Mouse (Mus musculus): ENCODE results near the gene Actl11. TPM values are rescaled to one million over a fixed set of nuclear protein-coding genes. Genes with fewer than 3 reads are reported as not detected.

The Actl11 gene
- total RNA-seq, 2 experiments from 2014 or later: not detected

- DNase-seq (ENCODE audit: low spot score in 2 of 2): peak; percentile 50 to 69
- intact Hi-C loops (cut with DNase I): no loop called here
Measured at GRCm38 (mm10) chr9:107917895-107918608, 10.2 kb upstream of the Actl11 start.

GRCm38 (mm10) chr9:107918884-107919283 lies 9.4 kb upstream of the Actl11 start:
- DNase-seq (ENCODE audit: low spot score in 2 of 2): no peak
- intact Hi-C loops (cut with DNase I): no loop called here

GRCm38 (mm10) chr9:107919441-107919840 lies 8.8 kb upstream of the Actl11 start:
- intact Hi-C loops (cut with DNase I): no loop called here
- DNase-seq (ENCODE audit: low spot score in 2 of 2): no peak

- intact Hi-C loops (cut with DNase I): no loop called here
- DNase-seq (ENCODE audit: low spot score in 2 of 2): no peak
Measured at GRCm38 (mm10) chr9:107923021-107923420, 5.2 kb upstream of the Actl11 start.

GRCm38 (mm10) chr9:107923956-107924355 lies 4.3 kb upstream of the Actl11 start:
- intact Hi-C loops (cut with DNase I): no loop called here
- no peak for DNase-seq (ENCODE audit: low spot score in 2 of 2)

GRCm38 (mm10) chr9:107925251-107925650 lies 3.0 kb upstream of the Actl11 start:
- intact Hi-C loops (cut with DNase I): no loop called here
- no peak for DNase-seq (ENCODE audit: low spot score in 2 of 2)

- intact Hi-C loops (cut with DNase I): no loop called here
- no peak for DNase-seq (ENCODE audit: low spot score in 2 of 2)
Measured at GRCm38 (mm10) chr9:107926920-107927420, 1.3 kb upstream of the Actl11 start.

- intact Hi-C loops (cut with DNase I): no loop called here
- peak; percentile 46 to 78 for DNase-seq (ENCODE audit: low spot score in 2 of 2)
Measured at GRCm38 (mm10) chr9:107927749-107928148, 520 bp upstream of the Actl11 start.

- intact Hi-C loops (cut with DNase I): no loop called here
Measured at GRCm38 (mm10) chr9:107932221-107932620, 4.0 kb downstream of the Actl11 start.

GRCm38 (mm10) chr9:107934146-107934545 lies 5.9 kb downstream of the Actl11 start:
- intact Hi-C loops (cut with DNase I): no loop called here
- peak; percentile 59 to 94 for DNase-seq (ENCODE audit: low spot score in 2 of 2)

More at GRCm38 (mm10) chr9:107932221-107932620, 4.0 kb downstream of the Actl11 start:
- DNase-seq (ENCODE audit: low spot score in 2 of 2): no peak

GRCm38 (mm10) chr9:107935374-107935773 lies 7.1 kb downstream of the Actl11 start, which contains the start of gene Camkv:
Gene Camkv, plus strand, starts transcription at chr9:107935674.
- DNase-seq (ENCODE audit: low spot score in 2 of 2): no peak
- intact Hi-C loops (cut with DNase I): no loop called here

GRCm38 (mm10) chr9:107935790-107936214 lies 7.5 kb downstream of the Actl11 start:
- peak; percentile 59 to 77 for DNase-seq (ENCODE audit: low spot score in 2 of 2)
- intact Hi-C loops (cut with DNase I): no loop called here

GRCm38 (mm10) chr9:107936215-107936822 lies 8.1 kb downstream of the Actl11 start:
- intact Hi-C loops (cut with DNase I): no loop called here
- DNase-seq (ENCODE audit: low spot score in 2 of 2): peak; percentile 64 to 80

- no peak for DNase-seq (ENCODE audit: low spot score in 2 of 2)
- intact Hi-C loops (cut with DNase I): no loop called here
Measured at GRCm38 (mm10) chr9:107936831-107937230, 8.6 kb downstream of the Actl11 start.

- no peak for DNase-seq (ENCODE audit: low spot score in 2 of 2)
- intact Hi-C loops (cut with DNase I): no loop called here
Measured at GRCm38 (mm10) chr9:107947241-107948194, 19.2 kb downstream of the Actl11 start.

GRCm38 (mm10) chr9:107949184-107949921 lies 21.1 kb downstream of the Actl11 start:
- intact Hi-C loops (cut with DNase I): no loop called here
- no peak for DNase-seq (ENCODE audit: low spot score in 2 of 2)

GRCm38 (mm10) chr9:107949922-107950235 lies 21.6 kb downstream of the Actl11 start, which contains the start of gene Traip:
Gene Traip, plus strand, starts transcription at chr9:107950136.
- no peak for DNase-seq (ENCODE audit: low spot score in 2 of 2)
- intact Hi-C loops (cut with DNase I): no loop called here

GRCm38 (mm10) chr9:107950460-107951355 lies 22.4 kb downstream of the Actl11 start:
- peak; percentile 92 to 94 for DNase-seq (ENCODE audit: low spot score in 2 of 2)
- intact Hi-C loops (cut with DNase I): no loop called here
